Mouse (Mus musculus) spleen, adult 2 months (tissue): ENCODE results near the gene Phf1.
A peak's percentile ranks its signal among the peaks of the same experiment; 100 is the strongest.

ENCODE experiments used
- CTCF ChIP-seq: fragments of 200-500 bp; IDR thresholded peaks from 2 replicates; pipeline ENCODE4 v1.5.1; 2011; ENCODE audit warnings: mild to moderate bottlenecking, inconsistent platforms; ENCODE audit not compliant: insufficient read depth, insufficient read length, insufficient replicate concordance; ENCODE audit errors: extremely low read depth
- POLR2A ChIP-seq: fragments of 200-500 bp; IDR thresholded peaks from 2 replicates; pipeline ENCODE4 v1.6.1; 2011; ENCODE audit warnings: low read depth, low read length, inconsistent platforms

- TF ChIP-seq CTCF = no peak
- TF ChIP-seq POLR2A = peak; percentile 34; the same call in 1 of the 2 replicates
Observed at GRCm38 (mm10) chr17:26932839-26933398, at the start of gene Phf1.
